Mouse (Mus musculus) lung, embryonic 15.5 days (tissue): ENCODE measurements around the gene Gm5134. TPM values are rescaled to one million over a fixed set of nuclear protein-coding genes. Genes with fewer than 3 reads are reported as not detected.

Source experiments
- ATAC-seq: fragments of 200-750 bp; cut with Nextera tagmentation; 2 replicates; pipeline ENCODE4 v1.8.0; 2017; ENCODE audit warnings: moderate number of reproducible peaks, borderline replicate concordance; ENCODE audit not compliant: low FRiP score, low TSS enrichment; ENCODE audit errors: extremely low read depth
- H3K27ac ChIP-seq: fragments of 300-500 bp; sonication (generic); 2 replicates; pipeline ENCODE4 v1.5.1; 2015; ENCODE audit warnings: moderate library complexity, mild to moderate bottlenecking, inconsistent platforms
- H3K27me3 ChIP-seq: fragments of 300-500 bp; sonication (generic); 2 replicates; pipeline ENCODE4 v1.6.1; 2015; ENCODE audit warnings: inconsistent platforms
- H3K36me3 ChIP-seq: fragments of 300-500 bp; sonication (generic); 2 replicates; pipeline ENCODE4 v1.6.1; 2015; ENCODE audit warnings: inconsistent platforms
- H3K4me1 ChIP-seq: fragments of 300-500 bp; sonication (generic); 2 replicates; pipeline ENCODE4 v1.6.1; 2015; ENCODE audit warnings: inconsistent platforms
- H3K4me2 ChIP-seq: fragments of 300-500 bp; sonication (generic); 2 replicates; pipeline ENCODE4 v1.6.1; 2015; ENCODE audit warnings: inconsistent platforms, mild to moderate bottlenecking, moderate library complexity
- H3K4me3 ChIP-seq: fragments of 300-500 bp; sonication (generic); 2 replicates; pipeline ENCODE4 v1.5.1; 2015; ENCODE audit warnings: mild to moderate bottlenecking, inconsistent platforms
- H3K9ac ChIP-seq: fragments of 300-500 bp; sonication (generic); 2 replicates; pipeline ENCODE4 v1.6.1; 2015; ENCODE audit warnings: inconsistent platforms
- H3K9me3 ChIP-seq: fragments of 300-500 bp; sonication (generic); 2 replicates; pipeline ENCODE4 v1.6.1; 2016; ENCODE audit warnings: inconsistent platforms
- WGBS: fragments of 180-500 bp; shearing (Covaris S2); methylation state at CpG from one replicate; pipeline ENCODE4 v1.1.7; 2015; 5-methylcytosine and 5-hydroxymethylcytosine counted together
- polyA plus RNA-seq: library from polyadenylated mRNA; unstranded; fragments of >200 nt; fragmentation: Nextera tagmentation; extraction: Ambion mirVana; gene quantifications from 2 replicates; pipeline ENCODE4 v1.2.1, GENCODE M21; 2015

The Gm5134 gene
- polyA plus RNA-seq, 1 experiment from 2014 or later, result 0.05 TPM

DNA sequence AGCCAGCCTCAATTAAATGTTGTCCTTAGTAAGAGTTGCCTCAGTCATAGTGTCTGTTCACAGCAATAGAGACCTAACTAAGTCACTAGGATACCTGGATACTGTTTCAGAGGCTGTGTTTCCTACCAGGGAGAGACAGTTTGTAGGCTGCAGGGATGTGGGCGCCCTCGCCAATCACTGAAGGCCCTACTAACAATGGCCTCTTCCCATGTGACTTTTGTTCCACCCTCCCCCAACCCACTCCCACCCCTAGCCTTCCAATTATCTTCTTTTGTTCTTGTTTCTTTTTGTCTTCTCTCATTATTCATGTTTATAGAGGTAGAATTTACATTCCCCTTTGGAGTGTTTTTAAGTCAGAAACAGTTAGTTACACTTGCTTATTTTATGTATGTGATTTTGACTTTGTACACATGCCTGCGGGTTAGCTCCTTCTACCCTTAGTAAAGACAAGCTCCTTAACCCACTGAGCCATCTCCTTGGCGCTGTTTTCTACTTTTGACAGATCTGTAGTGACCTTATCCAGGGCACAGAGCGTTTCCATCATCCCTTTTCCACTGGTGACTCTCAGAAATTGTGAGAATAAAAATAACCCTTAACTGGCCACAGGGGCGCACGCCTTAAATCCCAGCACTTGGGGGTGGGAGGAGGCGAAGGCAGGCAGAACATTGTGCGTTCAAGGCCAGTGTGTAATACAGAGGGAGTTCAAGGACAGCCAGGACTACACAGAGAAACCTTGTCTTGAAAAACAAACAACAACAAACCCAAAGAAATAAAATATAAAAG lies 13.1 kb upstream of the Gm5134 start:
- Histone ChIP-seq H3K9me3 (no peaks in the 10 kb centered on the region), H3K4me2 (no peak overlapping the region), H3K4me1 (peaks cover 22% of the 10 kb centered on the region), H3K27me3 (peaks cover 14% of the 10 kb centered on the region), H3K27ac (no peak overlapping the region), H3K36me3 (no peaks in the 10 kb centered on the region), H3K9ac (no peak overlapping the region), H3K4me3 (no peak overlapping the region)
- no peak for ATAC-seq
- 69% methylated on average over 9 of the region's 9 CpGs for WGBS

DNA sequence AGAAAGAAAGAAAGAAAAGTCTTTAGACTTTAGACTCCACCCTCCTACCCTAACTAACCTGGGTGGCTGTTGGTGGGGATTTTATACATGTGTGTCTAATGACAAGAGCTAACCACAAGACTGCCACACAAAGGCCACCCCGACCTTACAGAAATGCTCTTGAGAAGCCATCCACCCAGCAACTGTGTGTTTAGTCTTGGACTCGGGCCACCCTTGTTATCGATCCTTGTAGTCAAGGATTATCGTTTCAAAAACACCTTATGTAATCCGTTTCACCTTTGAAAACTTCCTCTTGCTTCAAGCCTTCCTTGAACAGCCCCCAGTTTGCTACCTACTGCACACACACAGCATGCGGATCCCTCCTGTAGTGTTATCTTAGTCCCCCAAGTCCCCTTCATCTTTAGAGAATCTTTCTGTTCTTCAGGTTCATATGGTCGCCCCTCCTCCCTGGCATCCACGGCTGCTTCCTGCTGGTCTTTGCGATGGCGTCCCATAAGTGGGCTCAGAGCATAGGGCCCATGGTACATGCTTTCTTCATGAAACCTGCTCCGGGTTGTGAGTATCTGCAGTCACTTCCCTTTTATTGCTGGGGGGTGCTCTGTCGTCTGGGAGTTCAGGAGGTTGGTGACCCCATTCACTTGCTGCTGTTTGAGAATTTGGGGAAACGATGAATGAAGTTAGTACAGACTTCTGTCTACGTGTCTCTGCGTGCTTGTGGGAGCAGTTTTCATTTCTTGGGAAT lies 11.4 kb upstream of the Gm5134 start, which contains the start of gene Vpreb3:
Gene Vpreb3 (plus strand): TSS at position 322 of the 742 bp plus-strand sequence.
- 63% methylated on average over 15 of the region's 15 CpGs for WGBS
- H3K9ac ChIP-seq, result no peak within 1 kb of the TSS
- no peaks in the 10 kb centered on the region for H3K9me3 ChIP-seq
- peak within 1 kb of the TSS; percentile 53 for H3K27ac ChIP-seq
- no peak for ATAC-seq
- H3K4me2 ChIP-seq, result peak within 1 kb of the TSS; percentile 20; the same call in 1 of the 2 replicates
- H3K4me3 ChIP-seq, result no peak within 1 kb of the TSS
- H3K27me3 ChIP-seq, result no peaks in the 10 kb centered on the region
- H3K36me3 ChIP-seq, result no peaks in the 10 kb centered on the region
- H3K4me1 ChIP-seq, result peaks cover 12% of the 10 kb centered on the region; the same call in 1 of the 2 replicates

DNA sequence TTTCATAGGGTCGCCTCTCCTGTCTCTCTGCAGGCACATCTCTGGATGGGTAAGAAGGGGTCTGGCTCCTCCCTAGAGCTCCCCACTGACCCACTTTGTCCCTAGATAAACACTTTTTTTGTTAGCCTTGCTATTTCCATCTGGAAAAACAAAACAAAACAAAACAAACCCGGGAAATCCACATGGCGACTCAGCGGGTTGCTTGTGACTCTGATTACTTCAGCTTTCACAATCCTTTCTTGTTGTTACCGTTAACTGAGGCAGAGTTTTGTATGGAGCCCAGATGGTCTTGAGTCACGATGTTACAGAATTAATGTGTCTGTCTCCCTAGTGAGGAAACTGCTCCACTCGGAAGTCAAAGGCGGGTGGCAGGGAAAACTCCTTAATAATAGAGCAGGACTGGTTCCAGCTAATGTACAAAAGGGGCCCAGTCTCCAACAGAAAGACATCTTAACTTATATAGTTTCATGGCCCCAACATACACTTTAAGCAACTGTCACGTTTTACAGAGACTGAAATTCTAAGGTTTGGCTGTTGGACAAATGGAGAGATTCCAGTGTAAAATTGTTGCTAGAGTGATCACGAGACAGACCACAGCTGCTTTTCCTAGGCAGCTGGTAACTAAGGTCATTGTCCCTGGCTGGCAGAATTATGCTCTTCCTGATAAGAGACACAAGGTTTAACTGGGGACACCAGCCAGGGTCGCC lies 10.1 kb upstream of the Gm5134 start:
- 30% methylated on average over 11 of the region's 11 CpGs for WGBS
- H3K9me3 ChIP-seq, result no peaks in the 10 kb centered on the region
- no peaks in the 10 kb centered on the region for H3K27me3 ChIP-seq
- peak overlapping the region; percentile 53 for H3K27ac ChIP-seq
- H3K36me3 ChIP-seq, result no peaks in the 10 kb centered on the region
- peaks cover 12% of the 10 kb centered on the region; the same call in 1 of the 2 replicates for H3K4me1 ChIP-seq
- no peak overlapping the region for H3K4me3 ChIP-seq
- H3K4me2 ChIP-seq, result peak overlapping the region; percentile 20; the same call in 1 of the 2 replicates
- H3K9ac ChIP-seq, result no peak overlapping the region
- ATAC-seq, result peak; percentile 76

DNA sequence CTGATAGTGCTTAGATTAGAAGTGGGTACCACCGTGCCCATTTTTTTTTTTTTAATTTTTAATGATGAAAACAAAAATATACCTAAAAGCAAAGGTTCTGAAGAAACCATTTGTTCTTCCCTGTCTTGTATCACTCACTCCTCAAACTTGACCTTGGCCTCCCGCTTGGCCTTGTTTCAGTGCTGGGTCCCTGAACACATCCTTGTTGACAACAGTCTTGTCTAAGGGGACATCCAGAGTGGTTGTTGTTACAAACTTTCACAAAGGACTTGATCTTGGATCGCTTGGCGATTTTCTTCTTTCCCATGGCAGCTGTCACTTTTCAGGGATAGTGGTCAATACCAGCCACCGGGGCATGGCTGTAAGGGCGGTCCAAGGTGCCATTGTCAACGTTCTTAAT lies 9.1 kb upstream of the Gm5134 start:
- Histone ChIP-seq H3K4me2 (no peak overlapping the region), H3K27me3 (peaks cover 8% of the 10 kb centered on the region; the same call in 1 of the 2 replicates), H3K36me3 (no peaks in the 10 kb centered on the region), H3K27ac (peak overlapping the region; percentile 37; the same call in 1 of the 2 replicates), H3K4me1 (peaks cover 12% of the 10 kb centered on the region; the same call in 1 of the 2 replicates), H3K9ac (no peak overlapping the region), H3K9me3 (no peaks in the 10 kb centered on the region), H3K4me3 (no peak overlapping the region)
- WGBS, result 91% methylated on average over 7 of the region's 7 CpGs
- no peak for ATAC-seq

DNA sequence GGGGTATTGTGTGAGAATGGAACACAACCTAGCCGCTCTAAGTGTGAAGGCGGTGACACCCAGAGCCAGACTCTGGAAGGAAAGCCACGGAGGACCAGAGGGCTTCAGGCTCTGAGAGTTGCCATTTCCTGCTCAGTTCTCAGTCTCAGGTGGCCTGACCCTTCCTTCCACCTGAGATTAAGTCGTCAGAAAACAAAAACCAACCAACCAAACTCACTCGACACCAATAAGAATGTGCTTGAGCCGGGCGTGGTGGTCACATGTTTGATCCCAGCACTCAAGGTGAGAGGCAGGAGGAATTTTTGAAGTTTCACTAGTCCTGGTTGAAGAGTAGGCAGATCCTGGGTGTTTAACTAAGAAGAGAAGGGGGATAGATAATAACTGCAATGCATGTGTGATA lies 8.4 kb upstream of the Gm5134 start:
- H3K4me3 ChIP-seq, result no peak overlapping the region
- H3K9ac ChIP-seq, result no peak overlapping the region
- H3K27ac ChIP-seq, result peak overlapping the region; percentile 37; the same call in 1 of the 2 replicates
- no peak for ATAC-seq
- no peaks in the 10 kb centered on the region for H3K36me3 ChIP-seq
- peaks cover 17% of the 10 kb centered on the region for H3K4me1 ChIP-seq
- 65% methylated on average over 7 of the region's 7 CpGs for WGBS
- peaks cover 8% of the 10 kb centered on the region; the same call in 1 of the 2 replicates for H3K27me3 ChIP-seq
- no peaks in the 10 kb centered on the region for H3K9me3 ChIP-seq
- H3K4me2 ChIP-seq, result no peak overlapping the region

DNA sequence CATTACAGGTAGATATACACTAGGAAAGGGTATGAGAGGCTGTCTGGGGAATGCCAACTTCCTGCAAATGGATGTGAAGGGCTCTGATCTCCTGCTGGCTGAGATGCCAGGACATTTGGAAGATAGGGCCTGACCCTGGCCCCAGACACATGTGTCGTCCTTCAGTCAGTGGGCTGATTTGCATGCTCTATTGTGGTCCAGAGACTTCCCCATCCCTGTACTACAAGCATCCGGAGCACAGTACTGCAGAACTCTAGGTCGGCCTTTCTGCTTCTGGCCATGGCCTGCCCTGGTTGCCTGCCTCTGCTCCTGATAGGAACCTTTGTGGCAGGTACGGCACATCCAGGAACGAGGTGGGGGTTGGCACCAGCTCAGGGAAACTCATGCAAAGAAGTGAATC lies 6.2 kb upstream of the Gm5134 start:
- no peaks in the 10 kb centered on the region for H3K36me3 ChIP-seq
- no peak for ATAC-seq
- peaks cover 13% of the 10 kb centered on the region; the same call in 1 of the 2 replicates for H3K27me3 ChIP-seq
- H3K4me3 ChIP-seq, result no peak overlapping the region
- no peak overlapping the region for H3K9ac ChIP-seq
- no peak overlapping the region for H3K27ac ChIP-seq
- 85% methylated on average over 5 of the region's 5 CpGs for WGBS
- no peak overlapping the region for H3K4me2 ChIP-seq
- peaks cover 23% of the 10 kb centered on the region for H3K4me1 ChIP-seq
- H3K9me3 ChIP-seq, result no peaks in the 10 kb centered on the region

DNA sequence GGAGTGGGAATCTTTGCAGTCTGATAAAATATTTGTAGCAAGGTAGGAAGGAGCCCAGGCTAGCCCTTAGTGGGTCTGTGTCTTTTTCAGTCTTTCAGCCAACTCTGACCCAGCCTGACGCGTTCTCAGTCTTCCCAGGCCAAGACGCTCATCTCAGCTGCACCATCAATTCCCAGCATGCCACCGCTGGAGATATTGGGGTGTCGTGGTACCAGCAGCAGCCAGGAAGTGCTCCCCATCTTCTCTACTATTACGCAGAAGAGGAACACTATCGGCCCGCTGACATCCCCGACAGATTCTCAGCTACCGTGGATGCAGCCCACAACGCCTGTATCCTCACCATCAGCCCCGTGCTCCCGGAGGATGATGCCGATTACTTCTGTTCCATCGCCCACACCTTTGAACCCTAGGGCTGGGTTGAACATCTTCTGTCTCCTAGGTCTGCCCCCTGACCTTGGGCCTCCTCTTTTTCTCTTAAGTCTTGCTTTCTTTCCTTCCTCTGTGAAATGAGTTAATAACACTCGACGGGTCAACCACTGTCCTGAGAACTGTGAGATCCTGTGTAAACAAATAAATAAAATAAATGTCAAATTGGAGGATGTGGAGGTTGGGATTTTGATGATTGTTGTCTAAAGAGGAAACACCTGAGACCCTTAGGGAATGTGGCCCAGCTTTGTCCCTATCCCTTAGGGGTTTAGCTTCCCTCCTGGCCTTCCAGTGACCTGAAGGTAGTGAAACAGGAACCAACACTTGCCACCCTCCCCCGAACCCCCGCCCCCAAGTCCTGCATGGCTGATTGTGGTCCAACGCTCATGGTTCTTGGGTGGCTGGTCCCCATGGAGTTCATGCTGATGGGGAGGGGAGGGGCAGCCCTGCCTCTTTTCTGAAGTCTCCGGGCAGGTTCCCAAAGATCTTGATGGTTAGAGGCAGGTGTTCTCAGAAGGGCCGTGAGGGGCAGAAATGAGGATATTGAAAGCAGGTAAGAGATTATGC lies 5.0 kb upstream of the Gm5134 start:
- H3K27ac ChIP-seq, result no peak overlapping the region
- 70% methylated on average over 22 of the region's 22 CpGs for WGBS
- H3K4me1 ChIP-seq, result peaks cover 19% of the 10 kb centered on the region
- H3K36me3 ChIP-seq, result no peaks in the 10 kb centered on the region
- no peaks in the 10 kb centered on the region for H3K9me3 ChIP-seq
- peaks cover 23% of the 10 kb centered on the region; the same call in 1 of the 2 replicates for H3K27me3 ChIP-seq
- no peak overlapping the region for H3K9ac ChIP-seq
- no peak for ATAC-seq
- H3K4me3 ChIP-seq, result no peak overlapping the region
- no peak overlapping the region for H3K4me2 ChIP-seq

DNA sequence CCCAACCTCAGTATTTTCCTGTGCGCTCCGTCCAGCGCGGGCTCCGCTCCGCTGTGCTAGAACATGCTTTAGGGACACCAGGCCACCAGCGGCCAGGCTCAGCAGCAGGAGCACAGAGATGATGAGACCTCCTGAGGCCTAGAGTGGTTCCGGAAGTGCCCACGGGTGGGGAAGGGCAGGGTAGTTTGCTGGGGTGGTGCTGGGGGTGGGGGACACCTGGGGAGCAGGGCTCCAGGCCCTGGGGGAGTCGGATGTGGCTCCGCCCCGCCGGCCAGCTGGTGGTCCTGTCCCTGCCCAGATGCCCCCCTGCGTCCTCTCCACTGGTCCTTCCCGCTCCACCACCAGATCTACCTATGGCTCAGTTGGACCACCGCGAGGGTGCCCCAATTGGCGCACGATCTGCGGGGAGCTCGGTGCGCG lies 3.5 kb upstream of the Gm5134 start:
- no peaks in the 10 kb centered on the region for H3K9me3 ChIP-seq
- H3K27me3 ChIP-seq, result peaks cover 23% of the 10 kb centered on the region; the same call in 1 of the 2 replicates
- H3K4me1 ChIP-seq, result peaks cover 11% of the 10 kb centered on the region
- no peaks in the 10 kb centered on the region for H3K36me3 ChIP-seq
- 2% methylated on average over 20 of the region's 23 CpGs for WGBS
- peak; percentile 64 for ATAC-seq
- H3K27ac ChIP-seq, result no peak overlapping the region
- H3K4me2 ChIP-seq, result peak overlapping the region; percentile 85
- H3K4me3 ChIP-seq, result peak overlapping the region; percentile 41
- H3K9ac ChIP-seq, result peak overlapping the region; percentile 35

DNA sequence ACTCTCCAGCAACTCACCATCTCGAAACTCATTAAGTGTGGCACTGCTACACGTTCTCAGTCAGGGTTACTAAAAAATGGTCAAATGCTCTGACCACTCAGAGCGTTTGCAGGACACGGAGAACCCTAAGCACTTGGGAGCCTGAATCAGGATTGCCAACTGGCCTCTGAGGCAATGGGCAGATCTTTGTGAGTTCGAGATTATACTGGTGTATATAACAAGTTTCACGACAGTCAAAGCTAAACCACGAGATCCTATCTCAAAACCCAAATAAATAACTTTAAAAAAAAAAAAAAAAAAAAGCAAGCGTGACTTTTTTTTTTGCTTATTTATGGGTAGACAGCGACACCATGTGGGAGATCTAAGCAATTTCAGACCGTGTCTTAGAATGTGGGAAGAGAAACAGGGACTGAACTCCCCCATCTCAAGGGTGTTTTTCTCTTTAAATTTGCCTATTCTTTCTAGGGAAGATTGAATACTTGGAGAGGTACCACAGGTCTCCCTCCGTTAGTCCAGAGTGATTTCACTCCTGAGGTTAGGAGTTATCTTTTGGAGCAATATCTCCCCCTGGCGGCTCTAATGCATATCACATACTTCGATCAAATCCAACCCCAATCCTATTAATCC lies 2.8 kb upstream of the Gm5134 start:
- Histone ChIP-seq H3K27ac (no peak overlapping the region), H3K4me1 (peaks cover 11% of the 10 kb centered on the region), H3K9me3 (no peaks in the 10 kb centered on the region), H3K4me2 (peak overlapping the region; percentile 85), H3K36me3 (no peaks in the 10 kb centered on the region), H3K9ac (peak overlapping the region; percentile 35), H3K4me3 (peak overlapping the region; percentile 41), H3K27me3 (peaks cover 23% of the 10 kb centered on the region; the same call in 1 of the 2 replicates)
- WGBS, result 3% methylated on average over 13 of the region's 13 CpGs
- ATAC-seq, result no peak; the same call in 1 of the 2 replicates

DNA sequence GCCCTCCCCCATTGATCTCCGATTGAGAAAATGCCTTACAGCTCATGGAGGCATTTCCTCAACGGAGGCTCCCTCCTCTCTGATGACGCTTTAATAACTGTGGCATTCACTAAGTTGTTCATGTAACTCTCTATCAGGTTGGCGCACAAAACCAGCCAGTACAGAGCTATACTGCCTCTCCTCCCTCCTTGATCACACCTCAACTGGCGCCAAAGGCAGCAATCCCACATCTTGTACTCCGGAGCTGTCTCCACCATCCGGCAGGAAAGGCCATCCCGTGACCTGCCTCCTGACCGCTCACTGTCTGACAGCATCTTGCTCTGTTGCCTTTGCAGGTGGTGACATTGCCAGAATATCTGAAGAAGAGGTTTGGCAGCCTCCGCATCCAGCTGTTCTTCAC lies 19.5 kb downstream of the Gm5134 start:
- no peak for ATAC-seq
- peaks cover 6% of the 10 kb centered on the region; the same call in 1 of the 2 replicates for H3K4me1 ChIP-seq
- H3K9me3 ChIP-seq, result no peaks in the 10 kb centered on the region
- H3K9ac ChIP-seq, result no peak overlapping the region
- H3K27me3 ChIP-seq, result no peaks in the 10 kb centered on the region
- H3K4me3 ChIP-seq, result no peak overlapping the region
- no peak overlapping the region for H3K27ac ChIP-seq
- WGBS, result 83% methylated on average over 10 of the region's 10 CpGs
- H3K4me2 ChIP-seq, result no peak overlapping the region
- no peaks in the 10 kb centered on the region for H3K36me3 ChIP-seq
